22 mouse cellular contexts compared by ENCODE assay signal in the genomic region with DNA sequence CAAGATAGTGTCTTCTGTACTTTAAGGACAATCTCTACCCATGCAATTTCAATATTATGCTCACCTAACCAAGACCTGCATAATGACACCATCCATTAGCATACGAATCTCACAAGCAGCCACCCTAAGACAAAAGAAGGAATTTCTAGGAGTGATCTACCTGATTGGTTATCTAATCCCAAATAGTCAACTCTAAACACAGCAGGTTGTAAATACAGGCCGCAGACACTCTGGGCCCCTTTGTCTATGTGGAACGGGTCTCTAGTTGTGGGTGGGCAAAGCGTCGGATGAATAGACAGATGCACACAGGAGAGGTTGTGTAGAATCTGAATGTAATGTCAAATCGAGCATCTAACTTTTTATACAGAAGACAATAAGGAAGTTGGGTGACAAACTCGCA.
"Had no signal": no experiment of that assay in that cellular context is flagged by ENCODE, and none has a peak within 500 bp of the region (broad histone marks: within the 10 kb centered on the region; RNA-seq: fewer than 3 reads in every experiment).

No protein-coding gene starts in this region.

- H3K4me3 ChIP-seq: heart, embryonic 10.5 days; heart, embryonic 12.5 days; hindbrain, embryonic 10.5 days; hindbrain, embryonic 12.5 days; intestine, embryonic 15.5 days; layer of hippocampus, adult 2 months; left cerebral cortex, adult 2 months; limb, embryonic 10.5 days; limb, embryonic 12.5 days; liver, embryonic 12.5 days had no signal

- H3K27me3 ChIP-seq: heart, embryonic 12.5 days; hindbrain, embryonic 12.5 days; intestine, embryonic 15.5 days; limb, embryonic 12.5 days; liver, embryonic 12.5 days had no signal

- DNase-seq: gastrocnemius, postnatal 25 days; heart, adult 18-20 months; heart, postnatal 10 days; heart, postnatal 4 days; kidney, adult 11 months; kidney, adult 8-10 months; kidney, postnatal 10 days; kidney, postnatal 25 days; kidney, postnatal 4 days; liver had no signal

- H3K27ac ChIP-seq: heart, embryonic 10.5 days; hindbrain, embryonic 10.5 days; hindbrain, embryonic 12.5 days; hindbrain, embryonic 14.5 days; intestine, embryonic 15.5 days; layer of hippocampus, adult 2 months; left cerebral cortex, adult 2 months; limb, embryonic 10.5 days; limb, embryonic 12.5 days; liver, embryonic 12.5 days; liver, embryonic 14.5 days had no signal

- H3K4me1 ChIP-seq: heart, embryonic 10.5 days; heart, embryonic 12.5 days; hindbrain, embryonic 10.5 days; hindbrain, embryonic 12.5 days; intestine, embryonic 15.5 days; limb, embryonic 10.5 days; limb, embryonic 12.5 days; liver, embryonic 12.5 days had no signal

- H3K9ac ChIP-seq: heart, embryonic 12.5 days; hindbrain, embryonic 12.5 days; hindbrain, embryonic 14.5 days; intestine, embryonic 15.5 days; limb, embryonic 12.5 days; liver, embryonic 12.5 days; liver, embryonic 14.5 days had no signal

- H3K36me3 ChIP-seq: heart, embryonic 10.5 days; heart, embryonic 12.5 days; hindbrain, embryonic 10.5 days; hindbrain, embryonic 12.5 days; intestine, embryonic 15.5 days; limb, embryonic 10.5 days; limb, embryonic 12.5 days; liver, embryonic 12.5 days had no signal

- H3K9me3 ChIP-seq: heart, embryonic 10.5 days; heart, embryonic 12.5 days; hindbrain, embryonic 10.5 days; hindbrain, embryonic 12.5 days; intestine, embryonic 15.5 days; limb, embryonic 10.5 days; limb, embryonic 12.5 days; liver, embryonic 12.5 days had no signal
